Mouse (Mus musculus): ENCODE measurements around the gene Rtn4rl2.

DNA sequence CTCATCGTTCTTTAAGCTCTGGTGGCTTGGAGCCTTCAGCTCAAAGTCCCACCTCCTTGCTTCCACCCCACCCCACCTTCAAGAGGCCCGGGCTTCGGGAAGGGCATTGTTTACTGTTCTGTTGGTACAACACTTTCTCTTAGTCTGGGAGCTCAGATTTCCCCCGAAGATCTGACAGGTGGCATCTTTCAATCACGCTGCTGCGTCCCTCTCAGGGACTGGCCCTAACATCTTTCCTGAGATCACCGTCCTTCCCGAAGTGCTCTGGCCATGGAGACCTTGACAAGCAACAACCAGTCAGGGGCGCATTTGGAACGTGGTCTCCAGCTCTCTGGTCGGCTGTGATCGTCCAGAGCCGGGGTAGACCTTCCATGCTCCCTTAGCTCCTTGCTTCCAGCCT lies 64.0 kb downstream of the Rtn4rl2 start, which contains the start of gene Smtnl1:
- TF ChIP-seq NANOG (IDR thresholded peaks at IDR 0.05; ENCODE audit: borderline replicate concordance, low read length) = no peak
- no peak for TF ChIP-seq CTCF (conservative IDR thresholded peaks at IDR 0.05; ENCODE audit: low read length)
- no peak for TF ChIP-seq POU5F1 (IDR thresholded peaks at IDR 0.05; ENCODE audit: borderline replicate concordance, low read length)

All from E14TG2a.4 (cell line).